30 mouse cellular contexts compared by ENCODE assay signal in genomic region chr6:55300704-55301103, GRCm38 (mm10). TPM values are rescaled to one million over a fixed set of nuclear protein-coding genes. Genes with fewer than 3 reads are reported as not detected.
DNase-seq lines count a peak whose midpoint lies in the region; ATAC-seq and TF ChIP-seq lines count a peak whose summit lies in the region.
"Had no signal": no experiment of that assay in that cellular context is flagged by ENCODE, and none has a peak within 500 bp of the region (broad histone marks: within the 10 kb centered on the region; RNA-seq: fewer than 3 reads in every experiment).

No protein-coding gene starts in this region.

- no peaks in the 10 kb centered on the region for H3K36me3 ChIP-seq in MEL (ENCODE audit: control insufficient read depth in 1 of 2, insufficient read depth in 2 of 2, low read length in 2 of 2)
- no peaks in the 10 kb centered on the region for H3K36me3 ChIP-seq in lung, postnatal 0 days (ENCODE audit: insufficient read depth, low read length)
- no peaks in the 10 kb centered on the region for H3K36me3 ChIP-seq in forebrain, embryonic 11.5 days (ENCODE audit: control insufficient read depth, insufficient read depth, low read length)
- H3K36me3 ChIP-seq in midbrain, postnatal 0 days (ENCODE audit: insufficient read depth, low read length), result peaks cover 17% of the 10 kb centered on the region
- no peaks in the 10 kb centered on the region for H3K36me3 ChIP-seq in liver, embryonic 12.5 days
- H3K36me3 ChIP-seq: G1E; hindbrain, embryonic 15.5 days had no signal

- H3K4me1 ChIP-seq in MEL (ENCODE audit: control insufficient read depth in 1 of 2, insufficient read depth in 2 of 2, low read length in 2 of 2), result peaks cover 0 to 4% of the 10 kb centered on the region in 2 experiments; a peak in 1 of 4 replicates
- H3K4me1 ChIP-seq in lung, postnatal 0 days (ENCODE audit: insufficient read depth, low read depth, low read length), result no peaks in the 10 kb centered on the region
- no peaks in the 10 kb centered on the region for H3K4me1 ChIP-seq in forebrain, embryonic 11.5 days (replicated peaks; ENCODE audit: control insufficient read depth, insufficient read depth, low read length)
- no peaks in the 10 kb centered on the region for H3K4me1 ChIP-seq in midbrain, postnatal 0 days (ENCODE audit: insufficient read depth, low read length)
- peaks cover 25% of the 10 kb centered on the region for H3K4me1 ChIP-seq in liver, embryonic 12.5 days
- H3K4me1 ChIP-seq: embryonic facial prominence, embryonic 13.5 days; forebrain, embryonic 13.5 days; heart, embryonic 13.5 days; hindbrain, embryonic 12.5 days; hindbrain, embryonic 15.5 days had no signal

- no peak for TF ChIP-seq POLR2A in MEL (IDR thresholded peaks at IDR 0.05; ENCODE audit: control insufficient read depth in 1 of 2, insufficient read depth in 1 of 2, low read depth in 1 of 2, low read length in 2 of 2, poor library complexity in 1 of 2)

- H3K4me3 ChIP-seq in MEL (ENCODE audit: control insufficient read depth in 1 of 2, insufficient read depth in 1 of 2, low read depth in 2 of 2, low read length in 2 of 2), result no peak overlapping the region
- H3K4me3 ChIP-seq in lung, postnatal 0 days (ENCODE audit: low read depth, low read length), result no peak overlapping the region
- no peak overlapping the region for H3K4me3 ChIP-seq in forebrain, embryonic 11.5 days (ENCODE audit: low read depth, low read length)
- H3K4me3 ChIP-seq in midbrain, postnatal 0 days (ENCODE audit: low read depth, low read length), result no peak overlapping the region
- H3K4me3 ChIP-seq in liver, embryonic 12.5 days, result no peak overlapping the region
- H3K4me3 ChIP-seq: embryonic facial prominence, embryonic 10.5 days; embryonic facial prominence, embryonic 13.5 days; erythroblast, embryonic 14.5 days; forebrain, embryonic 13.5 days; heart, embryonic 10.5 days; heart, embryonic 13.5 days; hindbrain, embryonic 12.5 days; hindbrain, embryonic 15.5 days had no signal

- TF ChIP-seq CTCF in MEL (IDR thresholded peaks at IDR 0.05 in 2 of 3, conservative IDR thresholded peaks at IDR 0.05 in 1 of 3; ENCODE audit: control insufficient read depth in 1 of 3, insufficient read depth in 1 of 3, low read depth in 2 of 3, low read length in 3 of 3, poor library complexity in 1 of 3, severe bottlenecking in 1 of 3), result no peak
- TF ChIP-seq CTCF in lung, postnatal 0 days (IDR thresholded peaks at IDR 0.05), result no peak
- TF ChIP-seq CTCF in midbrain, postnatal 0 days (IDR thresholded peaks at IDR 0.05), result no peak

- no peak for TF ChIP-seq RAD21 in MEL (IDR thresholded peaks at IDR 0.05; ENCODE audit: low read depth, low read length)

- no peak for TF ChIP-seq EP300 in MEL (IDR thresholded peaks at IDR 0.05; ENCODE audit: low read depth in 1 of 2, low read length in 2 of 2)
- peak; percentile 60 for TF ChIP-seq EP300 in lung, postnatal 0 days (IDR thresholded peaks at IDR 0.05)

- H3K79me2 ChIP-seq in MEL (ENCODE audit: control insufficient read depth, insufficient read depth, low read length, poor library complexity), result no peaks in the 10 kb centered on the region

- H3K9ac ChIP-seq in MEL (ENCODE audit: control insufficient read depth, low read depth, low read length, poor library complexity, severe bottlenecking), result no peak overlapping the region
- H3K9ac ChIP-seq in lung, postnatal 0 days (replicated peaks; ENCODE audit: low read depth), result no peak overlapping the region
- H3K9ac ChIP-seq in forebrain, embryonic 11.5 days (ENCODE audit: low read length), result no peak overlapping the region
- H3K9ac ChIP-seq in midbrain, postnatal 0 days (replicated peaks; ENCODE audit: low read length, poor library complexity, severe bottlenecking), result no peak overlapping the region
- H3K9ac ChIP-seq in liver, embryonic 12.5 days, result no peak overlapping the region
- H3K9ac ChIP-seq: embryonic facial prominence, embryonic 13.5 days; forebrain, embryonic 13.5 days; forebrain, postnatal 0 days; heart, embryonic 13.5 days; hindbrain, embryonic 12.5 days; hindbrain, embryonic 15.5 days had no signal

- no peaks in the 10 kb centered on the region for H3K27me3 ChIP-seq in MEL (ENCODE audit: control insufficient read depth in 1 of 2, insufficient read depth in 2 of 2, low read length in 2 of 2)
- H3K27me3 ChIP-seq in lung, postnatal 0 days (replicated peaks; ENCODE audit: insufficient read depth, low read length), result no peaks in the 10 kb centered on the region
- H3K27me3 ChIP-seq in forebrain, embryonic 11.5 days (ENCODE audit: control insufficient read depth, insufficient read depth, low read length), result no peaks in the 10 kb centered on the region
- H3K27me3 ChIP-seq in midbrain, postnatal 0 days (ENCODE audit: insufficient read depth, low read length), result no peaks in the 10 kb centered on the region
- H3K27me3 ChIP-seq in liver, embryonic 12.5 days (replicated peaks), result no peaks in the 10 kb centered on the region
- H3K27me3 ChIP-seq: embryonic facial prominence, embryonic 13.5 days; forebrain, embryonic 13.5 days; heart, embryonic 13.5 days; hindbrain, embryonic 12.5 days; hindbrain, embryonic 15.5 days had no signal

- H3K4me2 ChIP-seq in lung, postnatal 0 days (replicated peaks; ENCODE audit: low read depth, low read length), result no peak overlapping the region
- H3K4me2 ChIP-seq in forebrain, embryonic 11.5 days (ENCODE audit: low read depth, low read length, severe bottlenecking), result no peak overlapping the region
- no peak overlapping the region for H3K4me2 ChIP-seq in midbrain, postnatal 0 days (ENCODE audit: low read depth, low read length, poor library complexity, severe bottlenecking)
- H3K4me2 ChIP-seq in liver, embryonic 12.5 days, result no peak overlapping the region
- H3K4me2 ChIP-seq: embryonic facial prominence, embryonic 13.5 days; forebrain, embryonic 13.5 days; heart, embryonic 13.5 days; hindbrain, embryonic 12.5 days; hindbrain, embryonic 15.5 days had no signal

- H3K27ac ChIP-seq in MEL (ENCODE audit: control insufficient read depth, low read depth, low read length), result no peak overlapping the region
- no peak overlapping the region for H3K27ac ChIP-seq in lung, postnatal 0 days (ENCODE audit: low read length)
- no peak overlapping the region for H3K27ac ChIP-seq in forebrain, embryonic 11.5 days (ENCODE audit: low read depth, low read length)
- no peak overlapping the region for H3K27ac ChIP-seq in midbrain, postnatal 0 days (ENCODE audit: low read depth, low read length)
- H3K27ac ChIP-seq in liver, embryonic 12.5 days, result no peak overlapping the region
- H3K27ac ChIP-seq: embryonic facial prominence, embryonic 10.5 days; embryonic facial prominence, embryonic 13.5 days; forebrain, embryonic 13.5 days; heart, embryonic 10.5 days; heart, embryonic 13.5 days; hindbrain, embryonic 12.5 days; hindbrain, embryonic 15.5 days had no signal

- 0 out of 2 replicates have a peak, but pooled peaks have one; percentile 27 for ATAC-seq in common myeloid progenitor, adult 5-6 weeks (replicated peaks; ENCODE audit: low read depth, poor library complexity, severe bottlenecking)
- ATAC-seq in lung, postnatal 0 days, result peak; percentile 49
- ATAC-seq in forebrain, embryonic 11.5 days (replicated peaks; ENCODE audit: low FRiP score), result no peak
- no peak for ATAC-seq in midbrain, postnatal 0 days (ENCODE audit: low FRiP score)
- ATAC-seq in liver, embryonic 12.5 days, result no peak
- ATAC-seq: activated CD4-positive, CD25-positive, alpha-beta regulatory T cell, adult 4 months; forebrain, embryonic 13.5 days; forebrain, postnatal 0 days had no signal

- DNase-seq in MEL (ENCODE audit: low read depth, low spot score), result peak; percentile 14
- peak; percentile 46 for DNase-seq in lung, postnatal 0 days (ENCODE audit: low spot score)
- peak; percentile 60 for DNase-seq in lung, postnatal 25 days (ENCODE audit: low spot score)
- no peak for DNase-seq in heart, postnatal 25 days (ENCODE audit: low spot score)
- no peak for DNase-seq in forebrain, embryonic 11.5 days (ENCODE audit: low spot score)
- no peak for DNase-seq in midbrain, postnatal 0 days (ENCODE audit: low spot score)
- DNase-seq: adrenal gland, adult 8-10 months; adrenal gland, postnatal 36 days; cerebellum, adult 11 months; cerebellum, adult 2 months; cerebellum, adult 9-11 months; cerebellum, postnatal 25 days; embryo, embryonic 11 days; forebrain, postnatal 0 days; gastrocnemius, postnatal 25 days; heart, adult 18-20 months; heart, postnatal 14 days had no signal

- H3K9me3 ChIP-seq in MEL (replicated peaks; ENCODE audit: insufficient read depth, low read length), result no peaks in the 10 kb centered on the region
- H3K9me3 ChIP-seq in lung, postnatal 0 days (ENCODE audit: low read length), result no peaks in the 10 kb centered on the region
- no peaks in the 10 kb centered on the region for H3K9me3 ChIP-seq in forebrain, embryonic 11.5 days (ENCODE audit: control insufficient read depth, low read length)
- no peaks in the 10 kb centered on the region for H3K9me3 ChIP-seq in midbrain, postnatal 0 days (ENCODE audit: low read length)
- H3K9me3 ChIP-seq in liver, embryonic 12.5 days (replicated peaks), result no peaks in the 10 kb centered on the region
- H3K9me3 ChIP-seq: embryonic facial prominence, embryonic 10.5 days; embryonic facial prominence, embryonic 13.5 days; forebrain, embryonic 13.5 days; G1E; heart, embryonic 10.5 days; heart, embryonic 13.5 days; hindbrain, embryonic 12.5 days; hindbrain, embryonic 15.5 days had no signal

- intact Hi-C loops in heart, postnatal 25 days (cut with DNase I), result no loop called here

- WGBS in lung, postnatal 0 days, result 67% methylated on average over 11 of the region's 11 CpGs
- WGBS in forebrain, embryonic 11.5 days, result 92% methylated on average over 11 of the region's 11 CpGs
- WGBS in midbrain, postnatal 0 days, result 90% methylated on average over 11 of the region's 11 CpGs
- WGBS in liver, embryonic 12.5 days (ENCODE audit: insufficient replicate concordance), result 45% methylated on average over 11 of the region's 11 CpGs

TF ChIP-seq in MEL, 35 proteins besides CTCF, POLR2A, EP300 and RAD21:
- TF ChIP-seq MEF2A (IDR thresholded peaks at IDR 0.05; ENCODE audit: extremely low read depth, insufficient replicate concordance, low read depth, low read length, poor library complexity, severe bottlenecking) (no peak), USF2 (IDR thresholded peaks at IDR 0.05; ENCODE audit: borderline replicate concordance in 1 of 2, insufficient read depth in 1 of 2, low read depth in 1 of 2, low read length in 2 of 2) (no peak)

RNA-seq across cellular contexts. Expression of gene Aqp1, which starts 35.5 kb away (rescaled TPM):
- total RNA-seq in MEL (2012; rRNA removed), result 17.3 and 57.2 TPM in 2 replicates
- polyA plus RNA-seq in MEL (2012; ENCODE audit: insufficient read depth in 1 of 2, insufficient read length in 2 of 2, low read depth in 1 of 2, low replicate concordance in 2 of 2, missing spikeins in 1 of 2), result 10 to 100 TPM in 1 of 2 experiments, not detected in 1; 95.3 TPM
- total RNA-seq in common myeloid progenitor, adult 5-6 weeks (2017), result 131 and 152 TPM in 2 replicates
- 514 and 711 TPM in 2 replicates for polyA plus RNA-seq in lung, postnatal 0 days (2015; fragmentation: Nextera tagmentation; extraction: Ambion mirVana)
- 100 to 1,000 TPM; 426 to 457 TPM for total RNA-seq in heart, postnatal 25 days (2021)
- polyA plus RNA-seq in forebrain, embryonic 11.5 days (2014; fragmentation: Nextera tagmentation; extraction: Ambion mirVana), result 0.61 and 0.92 TPM in 2 replicates
- 2.2 and 13.2 TPM in 2 replicates for total RNA-seq in midbrain, postnatal 0 days (2014; rRNA removed)
- 0.63 and 1.1 TPM in 2 replicates for polyA plus RNA-seq in midbrain, postnatal 0 days (2015; fragmentation: Nextera tagmentation; extraction: Ambion mirVana)
- 29.1 and 29.5 TPM in 2 replicates for polyA plus RNA-seq in liver, embryonic 12.5 days (2016; fragmentation: Nextera tagmentation; extraction: Ambion mirVana)
- total RNA-seq: CH12.LX had no signal
- polyA plus RNA-seq: G1E had no signal

Comparison
In these comparisons a context has a peak if more than half of its experiments do, and no peak if none do; other contexts are left out.
1. DNase-seq: peak in MEL (single experiment), lung, postnatal 0 days (single experiment) and lung, postnatal 25 days (single experiment); none in heart, postnatal 25 days (single experiment), forebrain, embryonic 11.5 days (single experiment) and midbrain, postnatal 0 days (single experiment).
2. ATAC-seq: peak in common myeloid progenitor, adult 5-6 weeks (single experiment) and lung, postnatal 0 days (single experiment); none in forebrain, embryonic 11.5 days (single experiment), midbrain, postnatal 0 days (single experiment) and liver, embryonic 12.5 days (single experiment).